Mouse (Mus musculus): ENCODE results near the gene Zmiz1. TPM values are rescaled to one million over a fixed set of nuclear protein-coding genes. Genes with fewer than 3 reads are reported as not detected.

Zmiz1 gene
- total RNA-seq, 2 experiments from 2014 or later, result 24.3 to 27.2 TPM

DNA sequence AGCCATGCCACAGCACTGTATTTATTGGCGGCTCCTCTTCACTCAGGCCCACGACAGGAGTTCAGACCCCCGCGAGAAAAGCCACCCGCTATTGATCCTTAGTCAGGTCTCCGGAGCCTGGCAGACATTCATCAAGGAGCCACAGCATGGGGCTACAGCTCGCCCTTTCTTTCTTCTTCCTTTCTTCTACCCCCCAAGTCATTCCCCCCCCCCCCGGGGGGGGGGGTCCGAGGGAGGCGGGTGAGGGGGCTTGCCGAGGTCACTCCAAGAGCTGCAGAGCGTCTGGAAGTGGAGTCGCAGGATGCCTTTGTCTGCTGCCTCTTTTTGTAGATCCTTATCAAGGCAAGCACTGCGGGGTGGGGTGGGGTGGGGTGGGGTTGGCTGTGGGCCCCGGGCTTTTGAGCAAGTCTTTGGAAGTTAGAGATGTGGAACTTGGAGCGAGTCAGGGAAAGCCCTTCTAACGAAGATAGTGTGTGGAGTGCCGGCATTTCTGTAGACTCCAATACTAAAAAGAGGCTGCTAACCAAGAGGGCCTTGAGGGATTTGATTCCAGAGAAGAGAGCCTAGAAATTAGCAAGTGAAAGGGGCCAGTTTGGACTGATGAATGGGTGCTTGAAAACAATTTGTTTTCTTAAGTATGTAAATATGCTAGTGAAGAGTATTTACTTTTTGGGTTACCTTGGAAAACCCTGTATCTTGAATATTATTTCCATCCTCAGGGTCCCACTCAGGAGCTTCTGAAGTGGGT is 145.6 kb downstream of the Zmiz1 start:
- no peak for DNase-seq
- intact Hi-C loops (cut with DNase I), result no loop called here

DNA sequence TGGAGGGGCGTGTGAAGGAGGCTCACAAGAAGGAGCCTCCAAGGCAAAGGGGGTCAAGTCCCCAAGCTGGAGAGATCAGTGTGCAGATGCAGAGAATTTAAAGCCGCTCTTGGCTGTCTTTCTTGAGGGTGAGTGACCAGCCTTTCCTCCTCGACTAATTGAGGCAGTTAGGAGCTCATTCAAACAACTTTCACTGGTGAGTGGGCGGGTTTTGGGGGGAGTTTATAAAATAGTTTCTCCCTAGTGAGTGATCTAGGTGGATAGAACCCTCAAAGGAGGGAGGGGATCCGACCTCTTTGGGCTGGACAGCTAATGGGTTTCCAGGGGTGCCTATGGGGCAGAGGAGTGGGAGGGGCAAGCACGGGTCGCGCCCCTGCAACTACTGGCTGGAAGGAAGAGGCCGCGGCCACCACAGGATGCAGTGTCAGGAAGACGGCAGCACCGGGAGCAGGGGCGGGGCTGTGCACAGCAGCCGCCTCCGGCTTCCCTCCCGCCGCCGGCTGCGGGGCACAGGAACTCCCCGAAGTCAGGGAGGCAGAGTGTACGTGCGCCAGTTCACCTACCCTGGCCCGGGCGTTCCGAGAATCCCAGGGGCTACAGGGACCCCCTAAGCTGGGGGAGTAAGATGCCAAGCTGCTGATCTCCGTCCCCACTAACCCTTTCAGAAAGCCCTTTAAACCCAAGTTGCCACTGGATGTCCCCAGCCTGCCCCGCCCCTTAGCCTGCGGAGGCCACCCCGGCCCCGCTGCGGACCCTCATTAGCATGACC is 147.6 kb downstream of the Zmiz1 start:
- intact Hi-C loops (cut with DNase I), result no loop called here
- DNase-seq, result no peak

GRCm38 (mm10) chr14:25607141-25607967 is 148.4 kb downstream of the Zmiz1 start:
- intact Hi-C loops (cut with DNase I), result no loop called here
- DNase-seq, result no peak

DNA sequence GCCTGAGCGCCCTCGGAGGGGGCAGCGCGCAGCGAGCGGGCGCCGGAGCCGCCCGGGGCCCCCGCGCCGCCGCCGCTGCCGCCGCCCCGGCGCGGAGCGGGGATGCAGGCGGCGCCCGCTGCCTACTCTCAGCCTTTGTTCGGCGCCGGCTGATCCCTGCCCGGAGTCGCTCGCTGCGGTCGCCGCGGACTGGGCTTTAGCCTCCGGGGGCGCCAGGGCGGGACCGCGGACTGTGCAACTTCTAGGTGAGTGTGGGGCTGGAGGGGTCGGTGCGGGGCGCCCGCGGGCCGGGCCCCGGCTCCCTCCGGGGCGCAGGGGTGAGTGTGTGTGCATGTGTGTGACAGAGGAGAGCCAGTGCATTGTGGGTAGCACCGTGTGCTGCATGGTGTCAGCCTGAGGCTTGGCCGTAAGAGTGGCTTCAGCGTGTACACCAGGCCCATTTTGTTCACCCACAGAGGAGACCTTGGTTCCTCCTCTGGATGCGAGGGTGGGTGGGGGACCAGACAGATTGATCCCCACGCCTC is 149.0 kb downstream of the Zmiz1 start:
- intact Hi-C loops (cut with DNase I), result no loop called here
- DNase-seq, result no peak

DNA sequence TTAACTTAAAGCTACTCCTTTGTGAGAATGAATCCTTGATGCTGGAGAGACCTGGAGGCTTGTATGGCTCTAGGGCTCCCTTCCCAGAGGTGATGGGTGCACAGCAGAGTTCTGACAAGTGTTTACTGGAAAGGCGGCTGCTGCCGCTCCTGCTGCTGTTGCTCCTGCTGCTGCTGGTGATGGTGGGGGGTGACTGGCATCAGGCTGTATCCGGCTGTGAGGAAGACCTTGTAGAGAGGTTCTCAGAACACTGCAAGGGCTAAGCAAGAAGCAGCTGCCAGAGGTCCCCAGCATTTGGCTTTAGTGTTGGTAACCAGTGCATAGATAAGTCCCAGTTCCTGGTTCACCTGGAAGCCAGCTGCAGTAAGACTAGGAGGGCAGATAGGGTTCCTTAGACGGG is 149.6 kb downstream of the Zmiz1 start:
- intact Hi-C loops (cut with DNase I), result no loop called here

DNA sequence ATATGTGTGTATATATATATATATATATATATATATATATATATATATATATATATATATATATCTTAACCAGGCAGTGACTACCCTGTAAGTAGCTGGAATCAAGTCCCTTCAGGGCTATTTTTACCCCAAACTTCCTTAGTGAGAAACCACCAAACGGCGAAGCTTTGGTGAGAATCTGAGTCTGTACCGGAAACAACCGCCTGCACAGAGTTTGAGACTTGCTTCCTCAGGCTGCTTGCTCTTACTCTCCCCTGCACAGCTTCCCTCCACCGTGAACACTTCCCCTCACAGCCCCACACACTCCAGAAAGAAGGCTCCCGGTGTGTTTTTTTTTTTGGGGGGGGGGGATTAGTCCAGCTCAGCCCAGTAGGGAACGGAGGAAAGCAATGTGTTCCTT is 150.4 kb downstream of the Zmiz1 start:
- no peak for DNase-seq
- intact Hi-C loops (cut with DNase I), result no loop called here

More for the DNA sequence above, 149.6 kb downstream of the Zmiz1 start:
- DNase-seq, result no peak

DNA sequence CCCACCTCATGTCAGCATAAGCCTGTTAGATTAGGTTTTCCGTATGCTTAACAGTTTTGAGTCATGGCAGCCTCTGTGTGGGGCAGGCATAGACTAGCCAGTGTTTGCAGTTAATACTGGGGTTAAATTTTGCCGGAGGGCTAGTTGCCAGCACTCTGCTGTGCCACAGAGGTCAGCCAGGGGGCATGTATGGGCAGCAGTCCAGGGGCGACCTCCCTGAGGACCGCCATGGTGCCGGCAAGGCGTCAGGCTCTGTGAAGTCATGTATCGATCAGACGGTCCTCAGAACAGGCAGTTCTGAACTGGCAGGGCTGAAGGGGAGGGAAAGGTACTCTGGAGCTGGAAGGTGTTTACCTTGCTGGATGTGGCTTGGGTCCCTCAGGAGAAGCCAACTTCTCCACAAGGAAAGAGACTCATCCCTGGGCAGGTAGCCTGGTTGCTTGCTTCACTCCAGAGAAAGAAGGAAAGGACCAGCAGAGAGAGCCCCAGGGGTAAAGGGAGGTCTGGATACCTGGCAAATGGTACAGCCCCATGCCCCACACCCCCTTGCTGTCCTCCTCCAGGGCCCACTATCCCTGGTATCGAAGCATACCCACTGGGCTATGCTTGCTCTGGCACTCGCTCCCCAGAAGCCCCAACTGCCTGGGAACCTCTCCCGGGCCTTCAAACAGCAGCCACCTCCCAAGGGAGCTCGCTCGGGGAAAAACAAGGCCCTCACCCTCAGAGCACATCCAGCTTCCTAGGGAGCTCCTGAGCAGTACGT is 151.6 kb downstream of the Zmiz1 start:
- DNase-seq, result no peak
- intact Hi-C loops (cut with DNase I), result no loop called here

- intact Hi-C loops (cut with DNase I), result no loop called here
Measured at GRCm38 (mm10) chr14:25611159-25611697, 152.2 kb downstream of the Zmiz1 start.

DNA sequence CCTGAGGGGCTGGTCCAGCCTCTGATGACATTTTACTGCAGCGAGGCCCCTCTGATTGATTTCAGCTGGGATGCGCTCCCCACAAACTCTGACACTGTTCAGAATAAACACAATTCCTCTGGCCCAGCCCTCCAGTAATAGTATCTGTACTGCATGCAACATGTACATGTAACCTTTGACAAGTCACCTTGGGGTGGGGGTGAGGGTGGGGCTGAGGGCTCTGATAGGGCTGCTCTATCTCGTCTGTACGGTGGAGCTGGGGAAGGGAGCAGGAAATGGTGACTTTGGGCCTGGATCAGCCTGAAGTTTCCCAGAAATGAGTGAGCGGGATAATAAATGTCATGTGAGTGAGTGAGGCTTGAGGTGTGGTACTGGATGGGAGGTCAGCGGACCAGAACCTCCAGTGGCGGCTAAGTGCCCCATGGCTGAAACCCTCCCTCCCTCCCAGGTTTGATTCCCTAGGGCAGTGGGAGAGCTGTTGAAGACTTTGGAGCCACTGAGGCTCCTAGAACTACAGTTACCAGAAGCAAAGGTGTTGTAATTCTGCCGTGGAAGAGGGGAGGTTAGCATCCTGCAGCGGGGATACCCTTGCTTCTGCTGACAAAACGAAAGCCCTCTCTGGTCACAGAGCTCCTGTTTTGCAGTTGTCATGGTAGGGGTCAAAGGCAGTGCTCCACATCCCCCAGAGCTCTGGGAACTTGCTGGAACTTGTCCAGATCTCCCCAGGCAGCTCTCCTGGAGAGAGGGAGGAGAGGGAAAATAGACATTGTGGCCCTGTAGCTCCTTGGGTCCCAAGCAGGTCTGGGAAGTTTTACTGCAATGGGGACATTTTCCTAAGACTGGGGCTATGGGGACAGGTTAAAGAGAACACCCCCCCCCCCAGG is 153.1 kb downstream of the Zmiz1 start:
- DNase-seq, result no peak
- intact Hi-C loops (cut with DNase I), result no loop called here

More at GRCm38 (mm10) chr14:25611159-25611697, 152.2 kb downstream of the Zmiz1 start:
- no peak for DNase-seq

GRCm38 (mm10) chr14:25613942-25614575 is 155.1 kb downstream of the Zmiz1 start:
- intact Hi-C loops (cut with DNase I), result no loop called here
- DNase-seq, result no peak

DNA sequence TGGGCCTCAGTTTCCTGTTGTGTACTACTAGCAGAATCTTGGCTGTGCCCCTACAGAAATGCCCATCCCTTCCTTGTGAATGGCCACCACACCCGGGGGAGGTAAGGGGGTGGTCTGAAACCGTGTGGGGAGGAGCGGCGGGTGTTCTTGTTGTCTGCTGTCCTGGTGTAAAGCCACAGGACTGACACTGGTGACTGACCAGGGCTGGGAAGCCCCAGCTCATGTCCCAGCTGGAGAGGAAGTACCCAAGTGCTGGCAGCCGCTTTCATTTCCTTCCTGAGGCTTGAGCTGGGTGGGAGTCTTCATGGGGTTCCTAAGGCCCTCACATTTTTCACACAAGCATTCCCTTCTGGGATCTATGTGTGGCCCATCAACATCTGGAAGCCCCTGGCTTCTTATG is 155.7 kb downstream of the Zmiz1 start:
- intact Hi-C loops (cut with DNase I), result no loop called here
- no peak for DNase-seq

DNA sequence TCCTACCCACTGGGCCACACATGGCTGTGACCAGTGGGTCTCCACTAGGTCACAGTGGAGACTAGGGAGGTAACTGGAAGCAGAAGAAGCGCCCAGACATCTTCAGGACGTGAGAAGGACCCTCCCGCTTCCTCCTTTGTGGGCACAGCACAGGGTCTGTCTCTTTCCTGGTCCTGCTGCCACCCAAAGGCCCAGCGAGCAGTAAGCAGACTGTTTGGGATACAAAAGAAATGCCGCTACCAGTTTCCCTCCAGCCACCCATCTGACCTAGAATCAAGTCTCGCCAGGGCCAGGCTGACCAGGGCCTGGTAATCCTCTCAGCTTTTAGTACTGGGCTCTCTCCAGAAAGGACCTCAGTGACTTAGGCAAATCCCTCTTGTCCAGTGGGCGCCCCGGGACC is 156.6 kb downstream of the Zmiz1 start:
- intact Hi-C loops (cut with DNase I), result no loop called here
- DNase-seq, result no peak

DNA sequence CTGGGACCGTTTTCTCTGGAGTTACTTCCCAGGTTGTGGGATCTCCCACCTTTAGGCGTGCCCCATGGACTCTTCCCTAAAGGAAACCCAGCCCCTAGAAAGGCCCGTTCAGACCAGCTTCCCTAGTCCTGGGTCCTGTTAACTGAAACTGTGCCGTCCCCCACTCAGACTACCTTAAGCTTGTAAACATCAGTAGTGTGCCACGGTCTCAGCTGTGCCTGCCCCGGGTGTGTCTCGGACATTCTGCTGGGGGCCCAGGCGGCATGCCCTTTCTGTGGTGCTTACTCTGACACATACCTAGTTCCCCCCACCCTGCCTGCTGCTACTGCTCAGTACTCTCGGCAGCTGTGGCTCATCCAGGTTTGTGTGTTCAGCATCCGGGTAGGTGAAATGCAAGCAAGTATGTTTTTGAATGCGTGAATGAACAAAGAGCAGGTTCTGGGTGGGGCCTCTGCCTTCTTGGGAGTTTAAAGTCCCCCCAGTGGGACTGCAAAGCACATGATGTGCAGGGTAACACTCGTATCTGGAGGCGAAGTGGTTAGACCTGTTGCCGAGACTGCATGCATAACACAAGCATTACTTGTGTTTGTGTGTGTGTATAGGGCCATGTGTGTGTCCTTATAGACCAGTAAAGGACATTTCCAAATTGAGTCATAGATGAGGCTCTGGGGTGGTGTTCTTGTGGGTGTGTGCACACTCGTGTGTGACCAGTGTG is 157.2 kb downstream of the Zmiz1 start:
- no peak for DNase-seq
- intact Hi-C loops (cut with DNase I), result no loop called here

DNA sequence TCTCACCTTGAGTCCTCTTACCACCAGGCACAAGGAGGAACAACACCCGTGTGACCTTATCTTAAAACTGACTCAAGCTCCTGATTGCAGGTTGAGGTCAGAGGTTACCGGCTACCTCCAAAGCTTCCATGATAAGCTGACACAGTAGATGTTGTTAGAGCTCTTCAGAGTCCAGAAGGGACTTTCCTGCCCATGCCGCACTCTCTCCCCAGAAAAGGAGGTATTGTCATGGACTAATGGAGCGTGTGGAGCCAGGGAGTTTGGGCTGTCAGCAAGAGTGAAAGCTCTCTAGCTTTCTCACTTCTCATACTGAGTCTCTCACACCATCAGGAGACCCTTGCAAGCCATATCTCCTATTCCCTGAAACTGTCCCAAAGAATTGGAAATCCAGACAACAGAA is 158.3 kb downstream of the Zmiz1 start:
- DNase-seq, result no peak
- intact Hi-C loops (cut with DNase I), result no loop called here

- DNase-seq, result no peak
- intact Hi-C loops (cut with DNase I), result no loop called here
Measured at GRCm38 (mm10) chr14:25619066-25619762, 160.2 kb downstream of the Zmiz1 start.

DNA sequence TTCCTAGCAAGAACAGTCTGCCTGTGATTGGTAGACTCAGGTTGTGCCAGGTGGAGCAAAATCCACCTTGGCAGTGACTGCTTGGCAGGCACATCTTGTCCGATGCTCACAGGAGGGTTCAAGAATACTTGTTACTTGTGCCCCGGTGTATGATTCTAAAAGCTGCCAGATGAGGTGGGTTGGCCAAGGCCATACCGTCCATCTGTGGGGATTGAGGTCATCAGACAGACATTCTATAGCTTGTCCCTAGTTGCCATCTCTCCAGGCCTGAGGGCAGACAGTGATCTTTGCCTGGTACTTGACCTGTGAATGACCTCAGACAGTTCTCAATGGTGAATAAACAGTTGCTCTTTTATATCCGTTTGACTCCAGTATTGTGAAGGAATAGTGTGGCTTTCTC is 161.8 kb downstream of the Zmiz1 start:
- DNase-seq, result no peak
- intact Hi-C loops (cut with DNase I), result no loop called here

GRCm38 (mm10) chr14:25623698-25624097 is 164.7 kb downstream of the Zmiz1 start:
- DNase-seq, result no peak
- intact Hi-C loops (cut with DNase I), result no loop called here
